Mouse (Mus musculus): Measurements from ENCODE around the gene Vrk3. TPM values are rescaled to one million over a fixed set of nuclear protein-coding genes. Genes with fewer than 3 reads are reported as not detected.
"Not testable (repeated sequence)": the region's sequence is repeated elsewhere in the genome, so short reads cannot be mapped to it uniquely, and the experiment has no call there.

Vrk3 gene
- total and polyA plus RNA-seq, 3 experiments = 44.9 to 72.0 (median 48.8) TPM

GRCm38 (mm10) chr7:44747115-44747514, 1.1 kb upstream of the Vrk3 start:
- peaks cover 12% of the 10 kb centered on the region for H3K36me3 ChIP-seq (replicated peaks)
- H3K4me1 ChIP-seq (ENCODE audit: insufficient read depth, low read depth, low read length) = peaks cover 31% of the 10 kb centered on the region
- ATAC-seq (ENCODE audit: extremely low read depth, insufficient number of reproducible peaks, low FRiP score, poor library complexity, severe bottlenecking) = no peak
- no peaks in the 10 kb centered on the region for H3K9me3 ChIP-seq (replicated peaks)
- DNase-seq (ENCODE audit: low spot score) = no peak
- H3K27me3 ChIP-seq (ENCODE audit: insufficient read depth, low read length) = no peaks in the 10 kb centered on the region
- TF ChIP-seq CTCF (IDR thresholded peaks at IDR 0.05; ENCODE audit: low read depth, low read length) (no peak), POLR2AphosphoS5 (IDR thresholded peaks at IDR 0.05; ENCODE audit: insufficient replicate concordance, low read depth, low read length) (no peak), TAL1 (conservative IDR thresholded peaks at IDR 0.05; ENCODE audit: low read depth, low read length) (no peak), GATA2 (IDR thresholded peaks at IDR 0.05; ENCODE audit: borderline replicate concordance, low read depth, low read length) (no peak), GATA1 (IDR thresholded peaks at IDR 0.05; ENCODE audit: borderline replicate concordance, low read length) (no peak)
- peak overlapping the region; percentile 74 for H3K4me3 ChIP-seq (ENCODE audit: low read depth, low read length)

GRCm38 (mm10) chr7:44750950-44751349, 2.7 kb downstream of the Vrk3 start, which contains the start of gene Zfp473:
Gene Zfp473, minus strand, starts transcription at chr7:44751050.
- H3K9me3 ChIP-seq (replicated peaks); H3K4me3 ChIP-seq (ENCODE audit: low read depth, low read length); ATAC-seq (ENCODE audit: extremely low read depth, insufficient number of reproducible peaks, low FRiP score, poor library complexity, severe bottlenecking); DNase-seq (ENCODE audit: low spot score); H3K27me3 ChIP-seq (ENCODE audit: insufficient read depth, low read length): not testable (repeated sequence)
- Histone ChIP-seq H3K36me3 (replicated peaks) (peaks cover 50% of the 10 kb centered on the region), H3K4me1 (ENCODE audit: insufficient read depth, low read depth, low read length) (peaks cover 24% of the 10 kb centered on the region)

- Histone ChIP-seq H3K9me3 (replicated peaks) (no peaks in the 10 kb centered on the region), H3K36me3 (replicated peaks) (peaks cover 97% of the 10 kb centered on the region), H3K4me1 (ENCODE audit: insufficient read depth, low read depth, low read length) (no peaks in the 10 kb centered on the region), H3K4me3 (ENCODE audit: low read depth, low read length) (no peak overlapping the region), H3K27me3 (ENCODE audit: insufficient read depth, low read length) (no peaks in the 10 kb centered on the region)
- ATAC-seq (ENCODE audit: extremely low read depth, insufficient number of reproducible peaks, low FRiP score, poor library complexity, severe bottlenecking) (no peak), DNase-seq (ENCODE audit: low spot score) (no peak)
- TF ChIP-seq GATA2 (IDR thresholded peaks at IDR 0.05; ENCODE audit: borderline replicate concordance, low read depth, low read length) = no peak
- TF ChIP-seq TAL1 (conservative IDR thresholded peaks at IDR 0.05; ENCODE audit: low read depth, low read length) = no peak
- no peak for TF ChIP-seq GATA1 (IDR thresholded peaks at IDR 0.05; ENCODE audit: borderline replicate concordance, low read length)
- no peak for TF ChIP-seq CTCF (IDR thresholded peaks at IDR 0.05; ENCODE audit: low read depth, low read length)
- no peak for TF ChIP-seq POLR2AphosphoS5 (IDR thresholded peaks at IDR 0.05; ENCODE audit: insufficient replicate concordance, low read depth, low read length)
Observed at GRCm38 (mm10) chr7:44757164-44757563, 9.0 kb downstream of the Vrk3 start.

- Histone ChIP-seq H3K4me1 (ENCODE audit: insufficient read depth, low read depth, low read length) (no peaks in the 10 kb centered on the region), H3K27me3 (ENCODE audit: insufficient read depth, low read length) (no peaks in the 10 kb centered on the region), H3K36me3 (replicated peaks) (peaks cover 97% of the 10 kb centered on the region), H3K4me3 (ENCODE audit: low read depth, low read length) (no peak overlapping the region), H3K9me3 (replicated peaks) (no peaks in the 10 kb centered on the region)
- ATAC-seq (ENCODE audit: extremely low read depth, insufficient number of reproducible peaks, low FRiP score, poor library complexity, severe bottlenecking) (no peak), DNase-seq (ENCODE audit: low spot score) (no peak)
- TF ChIP-seq GATA2 (IDR thresholded peaks at IDR 0.05; ENCODE audit: borderline replicate concordance, low read depth, low read length) (no peak), TAL1 (conservative IDR thresholded peaks at IDR 0.05; ENCODE audit: low read depth, low read length) (no peak), CTCF (IDR thresholded peaks at IDR 0.05; ENCODE audit: low read depth, low read length) (no peak), GATA1 (IDR thresholded peaks at IDR 0.05; ENCODE audit: borderline replicate concordance, low read length) (no peak), POLR2AphosphoS5 (IDR thresholded peaks at IDR 0.05; ENCODE audit: insufficient replicate concordance, low read depth, low read length) (no peak)
Observed at GRCm38 (mm10) chr7:44760366-44760765, 12.2 kb downstream of the Vrk3 start.

- TF ChIP-seq CTCF (IDR thresholded peaks at IDR 0.05; ENCODE audit: low read depth, low read length) = no peak
- no peak for TF ChIP-seq GATA2 (IDR thresholded peaks at IDR 0.05; ENCODE audit: borderline replicate concordance, low read depth, low read length)
- no peak for TF ChIP-seq TAL1 (conservative IDR thresholded peaks at IDR 0.05; ENCODE audit: low read depth, low read length)
- TF ChIP-seq POLR2AphosphoS5 (IDR thresholded peaks at IDR 0.05; ENCODE audit: insufficient replicate concordance, low read depth, low read length) = no peak
- TF ChIP-seq GATA1 (IDR thresholded peaks at IDR 0.05; ENCODE audit: borderline replicate concordance, low read length) = no peak
- H3K4me1 ChIP-seq (ENCODE audit: insufficient read depth, low read depth, low read length) = peaks cover 7% of the 10 kb centered on the region
- H3K4me3 ChIP-seq (ENCODE audit: low read depth, low read length) = no peak overlapping the region
- ATAC-seq (ENCODE audit: extremely low read depth, insufficient number of reproducible peaks, low FRiP score, poor library complexity, severe bottlenecking) (no peak), DNase-seq (ENCODE audit: low spot score) (no peak)
- no peaks in the 10 kb centered on the region for H3K27me3 ChIP-seq (ENCODE audit: insufficient read depth, low read length)
- peaks cover 98% of the 10 kb centered on the region for H3K36me3 ChIP-seq (replicated peaks)
- H3K9me3 ChIP-seq (replicated peaks) = no peaks in the 10 kb centered on the region
Observed at GRCm38 (mm10) chr7:44768129-44768528, 19.9 kb downstream of the Vrk3 start.

- TF ChIP-seq POLR2AphosphoS5 (IDR thresholded peaks at IDR 0.05; ENCODE audit: insufficient replicate concordance, low read depth, low read length) = no peak
- no peak for TF ChIP-seq CTCF (IDR thresholded peaks at IDR 0.05; ENCODE audit: low read depth, low read length)
- TF ChIP-seq TAL1 (conservative IDR thresholded peaks at IDR 0.05; ENCODE audit: low read depth, low read length) = no peak
- TF ChIP-seq GATA1 (IDR thresholded peaks at IDR 0.05; ENCODE audit: borderline replicate concordance, low read length) = no peak
- no peak for TF ChIP-seq GATA2 (IDR thresholded peaks at IDR 0.05; ENCODE audit: borderline replicate concordance, low read depth, low read length)
- Histone ChIP-seq H3K27me3 (ENCODE audit: insufficient read depth, low read length) (no peaks in the 10 kb centered on the region), H3K9me3 (replicated peaks) (no peaks in the 10 kb centered on the region), H3K4me1 (ENCODE audit: insufficient read depth, low read depth, low read length) (peaks cover 7% of the 10 kb centered on the region), H3K4me3 (ENCODE audit: low read depth, low read length) (no peak overlapping the region), H3K36me3 (replicated peaks) (peaks cover 96% of the 10 kb centered on the region)
- DNase-seq (ENCODE audit: low spot score) (peak; percentile 37), ATAC-seq (ENCODE audit: extremely low read depth, insufficient number of reproducible peaks, low FRiP score, poor library complexity, severe bottlenecking) (no peak)
Observed at GRCm38 (mm10) chr7:44770046-44770578, 21.9 kb downstream of the Vrk3 start.
